Mouse (Mus musculus) myocyte (in vitro differentiated cells): ENCODE data around the gene Kif1a.

ENCODE experiments used
- MAX ChIP-seq: IDR thresholded peaks from one replicate; pipeline ENCODE4 v1.6.1; 2011; ENCODE audit warnings: low read depth, mild to moderate bottlenecking, control low read depth
- MYOG ChIP-seq, 3 experiments: IDR thresholded peaks; one replicate each; pipeline ENCODE4 v1.6.1; 2011; ENCODE audit warnings: control low read depth in 2 of 3, low read depth in 2 of 3, mild to moderate bottlenecking in 2 of 3; ENCODE audit not compliant: insufficient read length in 2 of 3, control insufficient read depth in 1 of 3, insufficient read depth in 1 of 3
- POLR2A ChIP-seq: IDR thresholded peaks from one replicate; pipeline ENCODE4 v1.6.1; 2011; ENCODE audit warnings: low read depth, mild to moderate bottlenecking, control low read depth, moderate library complexity; ENCODE audit not compliant: insufficient read length
- POLR2AphosphoS2 ChIP-seq: IDR thresholded peaks from one replicate; pipeline ENCODE4 v1.6.1; 2011; ENCODE audit warnings: low read depth, control low read depth; ENCODE audit not compliant: insufficient read length
- TCF3 ChIP-seq: IDR thresholded peaks from one replicate; pipeline ENCODE4 v1.6.1; 2011; ENCODE audit warnings: low read depth, control low read depth; ENCODE audit not compliant: insufficient read length
- USF1 ChIP-seq: IDR thresholded peaks from one replicate; pipeline ENCODE4 v1.6.1; 2011; ENCODE audit warnings: low read depth, mild to moderate bottlenecking, control low read depth, moderate library complexity

DNA sequence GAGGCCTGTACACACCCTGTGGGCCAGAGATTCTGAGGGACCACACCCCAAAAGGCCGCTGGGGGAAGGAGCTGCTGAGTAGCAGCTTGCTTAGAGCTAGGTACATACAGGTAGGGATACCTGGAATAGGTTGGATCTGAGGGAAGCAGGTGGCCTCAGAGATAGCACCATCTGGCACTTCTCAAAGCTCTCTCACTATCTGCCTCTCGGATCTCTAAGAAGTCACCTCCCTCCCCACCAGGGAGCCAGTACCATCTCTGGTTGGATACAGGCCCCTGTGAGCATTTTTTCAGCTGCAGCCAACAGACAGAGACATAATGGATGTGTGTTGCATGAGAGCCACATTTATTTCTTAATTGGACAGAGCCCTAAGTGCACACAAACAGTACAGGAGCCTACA is 86.6 kb downstream of the Kif1a start:
- TF ChIP-seq POLR2A (no peak), TCF3 (no peak), MAX (no peak), MYOG (IDR thresholded peaks at IDR 0.05; ENCODE audit: control insufficient read depth in 1 of 3, insufficient read depth in 1 of 3, insufficient read length in 2 of 3, low read depth in 2 of 3) (no peak), POLR2AphosphoS2 (no peak), USF1 (no peak)
